Comparison of ENCODE assay signal across 9 mouse cellular contexts in the genomic region with DNA sequence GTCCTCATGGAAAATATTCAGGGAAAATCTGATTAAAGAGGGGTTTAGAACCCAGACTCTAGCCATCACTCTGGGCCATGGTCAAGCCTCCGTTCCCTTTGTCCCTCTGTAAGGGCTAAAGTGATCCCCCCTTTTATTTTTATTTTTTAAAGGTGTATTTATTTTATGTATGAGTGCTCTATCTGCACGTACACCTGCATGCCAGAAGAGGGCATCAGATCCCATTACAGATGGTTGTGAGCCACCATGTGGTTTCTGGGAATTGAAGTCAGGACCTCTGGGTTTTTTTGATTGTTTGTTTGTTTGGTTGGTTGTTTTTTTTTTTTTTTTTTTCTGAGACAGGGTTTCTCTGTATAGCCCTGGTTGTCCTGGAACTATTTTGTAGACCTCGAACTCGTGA. TPM values are rescaled to one million over a fixed set of nuclear protein-coding genes. Genes with fewer than 3 reads are reported as not detected.
DNase-seq lines count a peak whose midpoint lies in the region; ATAC-seq and TF ChIP-seq lines count a peak whose summit lies in the region.
"Not testable (repeated sequence)": the region's sequence is repeated elsewhere in the genome, so short reads cannot be mapped to it uniquely, and the experiment has no call there.
"Had no signal": no experiment of that assay in that cellular context is flagged by ENCODE, and none has a peak within 500 bp of the region (broad histone marks: within the 10 kb centered on the region; RNA-seq: fewer than 3 reads in every experiment).

No protein-coding gene starts in this region.

- H3K27ac ChIP-seq in cortical plate, adult 2 months (ENCODE audit: insufficient read depth, low read length); hindbrain, postnatal 0 days; liver, postnatal 0 days (ENCODE audit: low read depth): not testable (repeated sequence)
- peak overlapping the region; percentile 99 for H3K27ac ChIP-seq in layer of hippocampus, adult 2 months

- not testable (repeated sequence) for H3K79me2 ChIP-seq in myocyte (ENCODE audit: control insufficient read depth, insufficient read depth)

- H3K27me3 ChIP-seq in hindbrain, postnatal 0 days (ENCODE audit: insufficient read depth, low read length); myocyte (ENCODE audit: control insufficient read depth, insufficient read depth, insufficient read length): not testable (repeated sequence)
- H3K27me3 ChIP-seq in liver, postnatal 0 days (ENCODE audit: insufficient read depth, low read length) = peaks cover 48% of the 10 kb centered on the region

- peak overlapping the region; percentile 99; the same call in 1 of the 2 replicates for H3K4me3 ChIP-seq in cortical plate, adult 2 months (ENCODE audit: insufficient read depth, low read length)
- H3K4me3 ChIP-seq in hindbrain, postnatal 0 days (ENCODE audit: low read length); layer of hippocampus, adult 2 months; liver, postnatal 0 days (ENCODE audit: low read depth, low read length): not testable (repeated sequence)
- H3K4me3 ChIP-seq in myocyte = peak overlapping the region; percentile 53

- TF ChIP-seq POLR2A in cortical plate, adult 2 months (IDR thresholded peaks at IDR 0.05; ENCODE audit: extremely low read depth, insufficient read depth, low read length); myocyte (IDR thresholded peaks at IDR 0.05; ENCODE audit: insufficient read length, low read depth): not testable (repeated sequence)

- not testable (repeated sequence) for H3K4me2 ChIP-seq in hindbrain, postnatal 0 days (ENCODE audit: low read depth, low read length); liver, postnatal 0 days (ENCODE audit: low read depth, low read length); myocyte (ENCODE audit: low read depth)

- not testable (repeated sequence) for H3K9me3 ChIP-seq in hindbrain, postnatal 0 days (ENCODE audit: low read length); liver, postnatal 0 days (ENCODE audit: low read length)

- DNase-seq in cerebellum, adult 11-12 months = peak; percentile 29
- DNase-seq in hindbrain, postnatal 0 days (ENCODE audit: low spot score); layer of hippocampus, adult 2 months (ENCODE audit: low spot score in 2 of 2); liver, postnatal 0 days: not testable (repeated sequence)

- not testable (repeated sequence) for H3K36me3 ChIP-seq in hindbrain, postnatal 0 days (ENCODE audit: insufficient read depth, low read length); liver, postnatal 0 days (replicated peaks; ENCODE audit: insufficient read depth, low read length); myocyte (ENCODE audit: control insufficient read depth, insufficient read depth)

- WGBS in hindbrain, postnatal 0 days = 53% methylated on average over 4 of the region's 4 CpGs
- WGBS in liver, postnatal 0 days (ENCODE audit: insufficient replicate concordance) = 54% methylated on average over 4 of the region's 4 CpGs

- H3ac ChIP-seq in myocyte (ENCODE audit: control insufficient read depth, insufficient read length) = not testable (repeated sequence)

- ATAC-seq in hindbrain, postnatal 0 days; liver, postnatal 0 days: not testable (repeated sequence)

- TF ChIP-seq CTCF in cortical plate, adult 2 months (IDR thresholded peaks at IDR 0.05; ENCODE audit: extremely low read depth, insufficient read depth, low read length) = not testable (repeated sequence)
- TF ChIP-seq CTCF in hindbrain, postnatal 0 days (IDR thresholded peaks at IDR 0.05; ENCODE audit: low read depth) = peak; percentile 48
- TF ChIP-seq CTCF in layer of hippocampus, adult 2 months (conservative IDR thresholded peaks at IDR 0.05) = peak; percentile 74
- TF ChIP-seq CTCF in liver, postnatal 0 days (IDR thresholded peaks at IDR 0.05; ENCODE audit: low read depth) = peak; percentile 36; the same call in 1 of the 2 replicates

- not testable (repeated sequence) for TF ChIP-seq EP300 in liver, postnatal 0 days (IDR thresholded peaks at IDR 0.05; ENCODE audit: low read depth)

- not testable (repeated sequence) for H3K4me1 ChIP-seq in cortical plate, adult 2 months (ENCODE audit: control insufficient read depth, insufficient read depth, low read length)
- H3K4me1 ChIP-seq in hindbrain, postnatal 0 days (ENCODE audit: insufficient read depth, low read length) = peaks cover 13% of the 10 kb centered on the region; the same call in 1 of the 2 replicates
- H3K4me1 ChIP-seq in liver, postnatal 0 days (ENCODE audit: insufficient read depth) = peaks cover 25% of the 10 kb centered on the region

- not testable (repeated sequence) for H3K9ac ChIP-seq in hindbrain, postnatal 0 days (replicated peaks; ENCODE audit: low read length); liver, postnatal 0 days (replicated peaks)

RNA-seq across cellular contexts. Expression of a gene that starts 1.2 kb away (rescaled TPM):
- polyA plus RNA-seq in cortical plate, adult 2 months (2012; rRNA removed) = 145 and 146 TPM in 2 replicates
- total RNA-seq in hindbrain, postnatal 0 days (2014; rRNA removed) = 68.9 and 76.6 TPM in 2 replicates
- 61.0 and 71.5 TPM in 2 replicates for polyA plus RNA-seq in hindbrain, postnatal 0 days (2015; fragmentation: Nextera tagmentation; extraction: Ambion mirVana)
- total RNA-seq in layer of hippocampus, adult 2 months (2021) = 100 to 1,000 TPM; 112 to 114 TPM
- 0.79 and 0.96 TPM in 2 replicates for polyA plus RNA-seq in liver, postnatal 0 days (2015; fragmentation: Nextera tagmentation; extraction: Ambion mirVana)
- polyA plus RNA-seq in myocyte (2012; fragmentation: generic; extraction: Trizol) = 10.1 TPM
- total RNA-seq: gastrocnemius, postnatal 25 days had no signal
- polyA plus RNA-seq: CD4-positive, CD25-positive, alpha-beta regulatory T cell, adult 4 months had no signal

RNA-seq across cellular contexts. Expression of a gene that starts 1.8 kb away (rescaled TPM):
- polyA plus RNA-seq in cortical plate, adult 2 months (2012; rRNA removed) = 54.7 and 56.2 TPM in 2 replicates
- total RNA-seq in hindbrain, postnatal 0 days (2014; rRNA removed) = 59.7 and 69.0 TPM in 2 replicates
- polyA plus RNA-seq in hindbrain, postnatal 0 days (2015; fragmentation: Nextera tagmentation; extraction: Ambion mirVana) = 66.6 and 68.0 TPM in 2 replicates
- total RNA-seq in layer of hippocampus, adult 2 months (2021) = 10 to 100 TPM; 23.3 to 23.5 TPM
- 84.0 and 87.5 TPM in 2 replicates for polyA plus RNA-seq in liver, postnatal 0 days (2015; fragmentation: Nextera tagmentation; extraction: Ambion mirVana)
- 115 TPM for polyA plus RNA-seq in myocyte (2012; fragmentation: generic; extraction: Trizol)

RNA-seq across cellular contexts. Expression of a gene that starts 11.8 kb away (rescaled TPM):
- 399 and 461 TPM in 2 replicates for polyA plus RNA-seq in cortical plate, adult 2 months (2012; rRNA removed)
- total RNA-seq in hindbrain, postnatal 0 days (2014; rRNA removed) = 549 and 573 TPM in 2 replicates
- polyA plus RNA-seq in hindbrain, postnatal 0 days (2015; fragmentation: Nextera tagmentation; extraction: Ambion mirVana) = 358 and 397 TPM in 2 replicates
- 100 to 1,000 TPM; 614 to 642 TPM for total RNA-seq in layer of hippocampus, adult 2 months (2021)
- polyA plus RNA-seq in liver, postnatal 0 days (2015; fragmentation: Nextera tagmentation; extraction: Ambion mirVana) = 0.15 and 0.18 TPM in 2 replicates
- polyA plus RNA-seq in myocyte (2012; fragmentation: generic; extraction: Trizol) = 1.6 TPM
- total RNA-seq: gastrocnemius, adult 8-10 months; gastrocnemius, postnatal 25 days had no signal

RNA-seq across cellular contexts. Expression of a gene that starts 18.7 kb away (rescaled TPM):
- 5.8 and 6.3 TPM in 2 replicates for polyA plus RNA-seq in cortical plate, adult 2 months (2012; rRNA removed)
- 15.4 and 16.4 TPM in 2 replicates for total RNA-seq in hindbrain, postnatal 0 days (2014; rRNA removed)
- polyA plus RNA-seq in hindbrain, postnatal 0 days (2015; fragmentation: Nextera tagmentation; extraction: Ambion mirVana) = 10.7 and 12.5 TPM in 2 replicates
- 1 to 10 TPM; 3.2 to 3.9 TPM for total RNA-seq in layer of hippocampus, adult 2 months (2021)
- polyA plus RNA-seq in liver, postnatal 0 days (2015; fragmentation: Nextera tagmentation; extraction: Ambion mirVana) = 2.0 and 2.4 TPM in 2 replicates
- 10.4 TPM for polyA plus RNA-seq in myocyte (2012; fragmentation: generic; extraction: Trizol)
- polyA plus RNA-seq: CD4-positive, CD25-positive, alpha-beta regulatory T cell, adult 4 months had no signal

RNA-seq across cellular contexts. Expression of a gene that starts 20.3 kb away (rescaled TPM):
- polyA plus RNA-seq in cortical plate, adult 2 months (2012; rRNA removed) = 197 and 202 TPM in 2 replicates
- total RNA-seq in hindbrain, postnatal 0 days (2014; rRNA removed) = 272 and 291 TPM in 2 replicates
- polyA plus RNA-seq in hindbrain, postnatal 0 days (2015; fragmentation: Nextera tagmentation; extraction: Ambion mirVana) = 229 and 230 TPM in 2 replicates
- 100 to 1,000 TPM; 156 to 169 TPM for total RNA-seq in layer of hippocampus, adult 2 months (2021)
- 86.0 and 90.6 TPM in 2 replicates for polyA plus RNA-seq in liver, postnatal 0 days (2015; fragmentation: Nextera tagmentation; extraction: Ambion mirVana)
- polyA plus RNA-seq in myocyte (2012; fragmentation: generic; extraction: Trizol) = 203 TPM

Comparison
In these comparisons a context has a peak if more than half of its experiments do, and no peak if none do; other contexts are left out.
1. RNA of a gene that starts 11.8 kb away (polyA plus RNA-seq): 399 to 461 TPM in cortical plate, adult 2 months and 358 to 397 TPM in hindbrain, postnatal 0 days; 1.6 TPM in myocyte (single experiment) and 0.15 to 0.18 TPM in liver, postnatal 0 days; every median in the first group is over 100 times any median in the second.